Mouse (Mus musculus): ENCODE measurements around the gene Cox4i1. TPM values are rescaled to one million over a fixed set of nuclear protein-coding genes. Genes with fewer than 3 reads are reported as not detected.

Gene Cox4i1
- polyA plus RNA-seq, 1 experiment from 2014 or later = 1,159 TPM

GRCm38 (mm10) chr8:120685591-120685990 is 17.6 kb downstream of the Cox4i1 start:
- H3K27me3 ChIP-seq = 0 out of 2 replicates have a peak, but pooled peaks cover 11% of the 10 kb centered on the region
- no peak overlapping the region for H3K4me2 ChIP-seq
- no peak overlapping the region for H3K27ac ChIP-seq
- 81% methylated on average over 8 of the region's 8 CpGs for WGBS
- no peaks in the 10 kb centered on the region for H3K9me3 ChIP-seq
- H3K4me1 ChIP-seq (replicated peaks) = 0 out of 2 replicates have a peak, but pooled peaks cover 8% of the 10 kb centered on the region
- no peaks in the 10 kb centered on the region for H3K36me3 ChIP-seq
- ATAC-seq (ENCODE audit: low FRiP score) = no peak
- H3K9ac ChIP-seq = 0 out of 2 replicates have a peak overlapping the region, but pooled peaks have one; percentile 3
- H3K4me3 ChIP-seq = no peak overlapping the region

- 0 out of 2 replicates have a peak, but pooled peaks cover 8% of the 10 kb centered on the region for H3K4me1 ChIP-seq (replicated peaks)
- no peak overlapping the region for H3K4me2 ChIP-seq
- H3K4me3 ChIP-seq = no peak overlapping the region
- no peaks in the 10 kb centered on the region for H3K9me3 ChIP-seq
- H3K27me3 ChIP-seq = 0 out of 2 replicates have a peak, but pooled peaks cover 10% of the 10 kb centered on the region
- H3K27ac ChIP-seq = no peak overlapping the region
- ATAC-seq (ENCODE audit: low FRiP score) = no peak
- H3K9ac ChIP-seq = no peak overlapping the region
- 88% methylated on average over 13 of the region's 13 CpGs for WGBS
- H3K36me3 ChIP-seq = no peaks in the 10 kb centered on the region
Measured at GRCm38 (mm10) chr8:120686051-120686450, 18.0 kb downstream of the Cox4i1 start.

- no peak for ATAC-seq (ENCODE audit: low FRiP score)
- 0 out of 2 replicates have a peak, but pooled peaks cover 8% of the 10 kb centered on the region for H3K4me1 ChIP-seq (replicated peaks)
- H3K27ac ChIP-seq = no peak overlapping the region
- 89% methylated on average over 5 of the region's 5 CpGs for WGBS
- H3K9ac ChIP-seq = no peak overlapping the region
- H3K4me2 ChIP-seq = no peak overlapping the region
- 0 out of 2 replicates have a peak, but pooled peaks cover 8% of the 10 kb centered on the region for H3K27me3 ChIP-seq
- H3K36me3 ChIP-seq = no peaks in the 10 kb centered on the region
- H3K4me3 ChIP-seq = no peak overlapping the region
- no peaks in the 10 kb centered on the region for H3K9me3 ChIP-seq
Measured at GRCm38 (mm10) chr8:120686576-120686975, 18.6 kb downstream of the Cox4i1 start.

GRCm38 (mm10) chr8:120687786-120688185 is 19.8 kb downstream of the Cox4i1 start:
- H3K36me3 ChIP-seq = no peaks in the 10 kb centered on the region
- 69% methylated on average over 8 of the region's 8 CpGs for WGBS
- 0 out of 2 replicates have a peak, but pooled peaks cover 8% of the 10 kb centered on the region for H3K27me3 ChIP-seq
- no peak for ATAC-seq (ENCODE audit: low FRiP score)
- no peak overlapping the region for H3K4me3 ChIP-seq
- no peaks in the 10 kb centered on the region for H3K9me3 ChIP-seq
- H3K9ac ChIP-seq = no peak overlapping the region
- no peak overlapping the region for H3K27ac ChIP-seq
- H3K4me2 ChIP-seq = no peak overlapping the region
- 0 out of 2 replicates have a peak, but pooled peaks cover 8% of the 10 kb centered on the region for H3K4me1 ChIP-seq (replicated peaks)

- ATAC-seq (ENCODE audit: low FRiP score) = no peak
- no peak overlapping the region for H3K4me2 ChIP-seq
- 91% methylated on average over 7 of the region's 7 CpGs for WGBS
Measured at GRCm38 (mm10) chr8:120688511-120688910, 20.5 kb downstream of the Cox4i1 start.

GRCm38 (mm10) chr8:120692934-120693333 is 24.9 kb downstream of the Cox4i1 start:
- H3K4me1 ChIP-seq (replicated peaks) = peaks cover 11% of the 10 kb centered on the region
- no peaks in the 10 kb centered on the region for H3K36me3 ChIP-seq
- WGBS = 75% methylated on average over 4 of the region's 4 CpGs
- H3K4me3 ChIP-seq = no peak overlapping the region
- H3K9me3 ChIP-seq = no peaks in the 10 kb centered on the region
- H3K4me2 ChIP-seq = no peak overlapping the region
- H3K9ac ChIP-seq = no peak overlapping the region
- H3K27ac ChIP-seq = no peak overlapping the region
- no peak for ATAC-seq (ENCODE audit: low FRiP score)
- 0 out of 2 replicates have a peak, but pooled peaks cover 8% of the 10 kb centered on the region for H3K27me3 ChIP-seq

More at GRCm38 (mm10) chr8:120688511-120688910, 20.5 kb downstream of the Cox4i1 start:
- Histone ChIP-seq H3K4me1 (replicated peaks) (0 out of 2 replicates have a peak, but pooled peaks cover 8% of the 10 kb centered on the region), H3K27me3 (0 out of 2 replicates have a peak, but pooled peaks cover 8% of the 10 kb centered on the region), H3K9me3 (no peaks in the 10 kb centered on the region), H3K9ac (no peak overlapping the region), H3K4me3 (no peak overlapping the region), H3K27ac (no peak overlapping the region), H3K36me3 (no peaks in the 10 kb centered on the region)

GRCm38 (mm10) chr8:120693861-120694493 is 26.0 kb downstream of the Cox4i1 start:
- WGBS = 57% methylated on average over 22 of the region's 22 CpGs
- Histone ChIP-seq H3K27ac (no peak overlapping the region), H3K9me3 (no peaks in the 10 kb centered on the region), H3K9ac (no peak overlapping the region), H3K4me3 (no peak overlapping the region), H3K36me3 (no peaks in the 10 kb centered on the region), H3K27me3 (0 out of 2 replicates have a peak, but pooled peaks cover under 1% of the 10 kb centered on the region), H3K4me2 (no peak overlapping the region), H3K4me1 (replicated peaks) (peaks cover 11% of the 10 kb centered on the region)
- ATAC-seq (ENCODE audit: low FRiP score) = no peak

- no peak for ATAC-seq (ENCODE audit: low FRiP score)
- Histone ChIP-seq H3K4me3 (no peak overlapping the region), H3K27ac (0 out of 2 replicates have a peak overlapping the region, but pooled peaks have one; percentile 19), H3K4me2 (no peak overlapping the region), H3K9ac (no peak overlapping the region), H3K36me3 (no peaks in the 10 kb centered on the region), H3K9me3 (no peaks in the 10 kb centered on the region), H3K27me3 (no peaks in the 10 kb centered on the region), H3K4me1 (replicated peaks) (peaks cover 11% of the 10 kb centered on the region)
- 55% methylated on average over 13 of the region's 13 CpGs for WGBS
Measured at GRCm38 (mm10) chr8:120696401-120697153, 28.6 kb downstream of the Cox4i1 start.

- H3K4me2 ChIP-seq = no peak overlapping the region
- no peak overlapping the region for H3K9ac ChIP-seq
- no peaks in the 10 kb centered on the region for H3K27me3 ChIP-seq
- H3K36me3 ChIP-seq = no peaks in the 10 kb centered on the region
- peaks cover 11% of the 10 kb centered on the region for H3K4me1 ChIP-seq (replicated peaks)
- 0 out of 2 replicates have a peak overlapping the region, but pooled peaks have one; percentile 19 for H3K27ac ChIP-seq
- 76% methylated on average over 17 of the region's 17 CpGs for WGBS
- no peak overlapping the region for H3K4me3 ChIP-seq
- no peaks in the 10 kb centered on the region for H3K9me3 ChIP-seq
- ATAC-seq (ENCODE audit: low FRiP score) = no peak
Measured at GRCm38 (mm10) chr8:120697154-120697978, 29.3 kb downstream of the Cox4i1 start.

- H3K27me3 ChIP-seq = 0 out of 2 replicates have a peak, but pooled peaks cover 2% of the 10 kb centered on the region
- no peaks in the 10 kb centered on the region for H3K36me3 ChIP-seq
- no peaks in the 10 kb centered on the region for H3K9me3 ChIP-seq
- H3K4me1 ChIP-seq (replicated peaks) = peaks cover 11% of the 10 kb centered on the region
- no peak overlapping the region for H3K4me3 ChIP-seq
- H3K27ac ChIP-seq = no peak overlapping the region
- H3K9ac ChIP-seq = no peak overlapping the region
- H3K4me2 ChIP-seq = no peak overlapping the region
- no peak for ATAC-seq (ENCODE audit: low FRiP score)
Measured at GRCm38 (mm10) chr8:120697979-120698272, 29.9 kb downstream of the Cox4i1 start.

GRCm38 (mm10) chr8:120698426-120698825 is 30.4 kb downstream of the Cox4i1 start:
- 86% methylated on average over 7 of the region's 7 CpGs for WGBS
- peaks cover 11% of the 10 kb centered on the region for H3K4me1 ChIP-seq (replicated peaks)
- ATAC-seq (ENCODE audit: low FRiP score) = no peak

GRCm38 (mm10) chr8:120699079-120699478 is 31.1 kb downstream of the Cox4i1 start:
- H3K4me2 ChIP-seq = no peak overlapping the region
- H3K27me3 ChIP-seq = 0 out of 2 replicates have a peak, but pooled peaks cover 3% of the 10 kb centered on the region
- ATAC-seq (ENCODE audit: low FRiP score) = no peak
- H3K36me3 ChIP-seq = no peaks in the 10 kb centered on the region
- H3K9ac ChIP-seq = no peak overlapping the region
- WGBS = 84% methylated on average over 6 of the region's 6 CpGs
- no peak overlapping the region for H3K4me3 ChIP-seq
- no peak overlapping the region for H3K27ac ChIP-seq
- peaks cover 11% of the 10 kb centered on the region for H3K4me1 ChIP-seq (replicated peaks)
- H3K9me3 ChIP-seq = no peaks in the 10 kb centered on the region

More at GRCm38 (mm10) chr8:120698426-120698825, 30.4 kb downstream of the Cox4i1 start:
- Histone ChIP-seq H3K4me2 (no peak overlapping the region), H3K27me3 (0 out of 2 replicates have a peak, but pooled peaks cover 3% of the 10 kb centered on the region), H3K27ac (no peak overlapping the region), H3K9ac (no peak overlapping the region), H3K9me3 (no peaks in the 10 kb centered on the region), H3K4me3 (no peak overlapping the region), H3K36me3 (no peaks in the 10 kb centered on the region)
